Mouse (Mus musculus) colon, adult 2 months (tissue): ENCODE data around the gene Obox1. TPM values are rescaled to one million over a fixed set of nuclear protein-coding genes. Genes with fewer than 3 reads are reported as not detected.

ENCODE experiments used
- polyA plus RNA-seq: library from polyadenylated mRNA; depleted of rRNA; stranded (reverse); fragments of >200 nt; gene quantifications from 2 replicates; pipeline ENCODE4 v1.2.3, GENCODE M21; 2012; rRNA removed

Obox1 gene
- not detected in 2 replicates for polyA plus RNA-seq

DNA sequence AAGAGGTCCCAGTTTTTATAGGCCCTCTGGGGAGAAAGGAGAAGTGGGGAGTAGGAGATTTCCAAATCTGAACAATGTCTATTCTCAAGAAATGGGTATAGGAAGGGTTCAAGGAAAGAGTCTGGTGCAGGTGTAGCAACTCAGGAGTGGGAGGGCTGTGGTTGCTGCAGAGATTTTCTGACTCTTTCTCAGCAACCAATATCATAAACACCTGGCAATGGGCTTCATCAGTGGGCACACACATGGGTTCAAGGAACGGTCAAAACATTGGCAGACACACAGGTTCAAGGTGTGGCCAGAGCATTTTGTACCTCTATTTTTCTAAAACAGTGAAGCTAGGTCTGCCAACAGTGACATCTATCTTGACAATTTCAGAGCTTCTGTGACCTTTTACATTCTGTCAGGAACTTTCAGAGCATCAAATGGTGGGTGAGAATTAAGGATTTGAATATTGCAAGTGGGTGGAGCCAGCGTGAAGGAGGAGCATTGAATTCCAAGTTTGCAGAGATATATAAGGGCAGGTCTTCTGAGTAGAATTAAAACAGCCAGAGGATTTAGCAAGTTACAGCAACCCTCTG lies at the start of gene Obox1, which contains the start of gene Obox2:
Gene Obox1 (plus strand): TSS at position 528 of the 578 bp plus-strand sequence.
Gene Obox2 (plus strand): TSS at position 301 of the 578 bp plus-strand sequence.

Other genes starting within 250 kb of the Obox1 start
- gene Obox2, start 227 bp upstream of the Obox1 start, polyA plus RNA-seq: not detected in 2 replicates